Mouse (Mus musculus) kidney, adult 8-10 months (tissue): ENCODE measurements around the gene Lhx4.

Source experiments
- DNase-seq, 2 experiments: peaks; one replicate each; pipeline ENCODE4 v3.0.0; 2022

Lhx4 gene

GRCm38 (mm10) chr1:155742411-155743363, 8.8 kb downstream of the Lhx4 start:
- no peak for DNase-seq

DNA sequence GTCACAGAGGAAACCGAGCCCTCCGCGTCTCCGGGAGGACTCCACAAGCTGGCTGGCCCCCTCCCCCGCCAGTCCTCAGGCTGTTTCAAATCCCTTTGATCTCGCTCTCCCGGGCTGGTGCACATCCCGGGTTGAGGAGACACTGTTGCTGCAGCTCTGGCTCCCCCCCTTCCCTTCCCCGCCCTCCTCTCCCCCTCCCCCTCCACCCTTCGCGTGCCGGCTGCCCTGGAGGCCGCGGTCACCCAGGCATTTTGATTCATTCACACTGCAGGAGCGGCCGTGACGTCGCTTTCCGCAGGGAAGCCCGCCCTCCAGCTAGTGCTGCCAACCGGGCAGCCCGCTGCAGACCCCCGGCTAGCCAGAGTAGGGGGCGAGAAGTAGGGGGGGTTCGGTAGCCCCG, 9.5 kb downstream of the Lhx4 start:
- DNase-seq, result no peak

DNA sequence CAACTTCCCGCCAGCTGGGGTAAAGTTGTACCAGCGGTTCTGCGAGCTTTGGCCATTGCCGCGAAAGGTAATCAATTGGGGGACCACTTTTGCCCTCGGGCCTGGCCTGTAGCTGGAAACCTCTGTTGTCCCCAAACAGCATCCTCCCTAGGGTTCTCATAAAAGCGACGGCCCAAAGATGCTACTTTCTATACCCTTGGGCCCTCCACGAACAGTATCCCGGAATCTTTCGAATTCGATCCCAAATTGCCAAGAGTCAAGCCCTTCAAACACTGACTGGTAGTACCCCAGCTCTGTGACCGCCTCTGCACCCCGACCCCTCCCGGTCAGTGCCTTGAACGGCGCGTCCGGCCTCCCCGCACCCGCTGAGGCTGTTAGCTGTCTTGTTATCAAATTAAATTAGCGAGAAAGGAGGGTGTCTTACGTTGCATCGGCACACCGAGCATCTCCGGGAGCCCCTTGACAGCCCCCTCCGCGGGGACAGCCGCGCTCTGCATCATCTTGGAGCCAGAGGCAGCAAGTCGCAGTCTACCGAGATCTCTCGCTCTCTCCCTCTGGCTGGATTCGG, 10.0 kb downstream of the Lhx4 start:
- no peak for DNase-seq

- peak; percentile 19 to 28 for DNase-seq
Observed at GRCm38 (mm10) chr1:155740622-155741377, 10.7 kb downstream of the Lhx4 start.

- DNase-seq, result no peak
Observed at GRCm38 (mm10) chr1:155737809-155738383, 13.6 kb downstream of the Lhx4 start.

- no peak for DNase-seq
Observed at GRCm38 (mm10) chr1:155737017-155737808, 14.3 kb downstream of the Lhx4 start.

DNA sequence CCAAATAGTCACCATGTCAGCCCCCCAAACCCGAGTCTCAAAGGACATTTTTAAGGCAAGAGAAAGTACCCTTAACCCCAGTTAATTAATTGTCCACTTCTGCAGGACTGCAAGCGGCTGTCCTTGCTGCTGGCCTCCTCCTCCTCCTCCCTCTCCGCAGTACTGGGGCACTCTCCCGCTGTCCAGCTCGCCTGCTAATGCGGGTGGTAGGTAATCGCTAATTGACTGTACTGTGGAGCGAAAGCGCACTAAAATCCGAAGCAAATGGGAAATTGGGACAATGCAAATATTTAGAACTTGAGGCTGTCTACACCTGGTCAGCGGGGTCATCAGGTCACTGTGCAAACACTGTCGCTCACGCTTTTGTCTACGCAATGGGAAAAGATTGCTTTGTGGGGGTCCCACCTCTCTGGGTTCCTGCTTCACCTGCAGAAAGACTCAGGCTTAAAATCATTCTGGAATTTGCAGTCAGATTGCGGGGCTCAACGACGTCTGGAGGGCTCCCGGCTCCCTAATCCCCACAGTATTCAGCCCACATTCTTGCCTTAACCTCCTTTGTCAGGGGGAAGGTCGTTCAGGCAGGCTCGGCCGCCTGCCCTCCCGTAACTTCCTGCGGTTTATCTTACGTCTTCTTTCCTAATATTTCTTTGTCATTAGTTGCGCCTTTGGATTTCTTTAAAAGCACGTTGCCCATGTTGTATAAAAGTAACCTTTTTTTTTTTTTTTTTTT, 15.2 kb downstream of the Lhx4 start:
- DNase-seq, result no peak

DNA sequence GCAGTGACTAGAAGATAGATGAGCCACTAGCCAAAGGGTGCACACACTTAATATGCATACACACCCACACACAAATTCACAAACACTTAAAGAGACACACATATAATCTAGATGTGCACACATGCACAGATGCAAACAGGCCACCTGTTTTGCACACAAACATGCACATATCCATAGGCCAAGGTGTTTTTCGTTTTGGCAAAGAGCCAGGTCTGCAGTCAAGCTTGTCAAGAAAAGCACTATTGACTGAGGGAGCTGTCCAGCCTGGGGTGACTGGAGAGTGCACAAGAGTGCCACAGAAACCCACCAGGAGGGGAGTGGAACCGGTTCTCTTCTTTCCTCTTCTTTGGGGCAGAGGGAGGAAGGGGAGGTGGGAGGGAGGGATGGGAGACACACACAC, 20.3 kb downstream of the Lhx4 start:
- DNase-seq, result no peak

- DNase-seq, result no peak
Observed at GRCm38 (mm10) chr1:155729113-155729795, 22.2 kb downstream of the Lhx4 start.

- DNase-seq, result no peak
Observed at GRCm38 (mm10) chr1:155727830-155728229, 23.7 kb downstream of the Lhx4 start.

DNA sequence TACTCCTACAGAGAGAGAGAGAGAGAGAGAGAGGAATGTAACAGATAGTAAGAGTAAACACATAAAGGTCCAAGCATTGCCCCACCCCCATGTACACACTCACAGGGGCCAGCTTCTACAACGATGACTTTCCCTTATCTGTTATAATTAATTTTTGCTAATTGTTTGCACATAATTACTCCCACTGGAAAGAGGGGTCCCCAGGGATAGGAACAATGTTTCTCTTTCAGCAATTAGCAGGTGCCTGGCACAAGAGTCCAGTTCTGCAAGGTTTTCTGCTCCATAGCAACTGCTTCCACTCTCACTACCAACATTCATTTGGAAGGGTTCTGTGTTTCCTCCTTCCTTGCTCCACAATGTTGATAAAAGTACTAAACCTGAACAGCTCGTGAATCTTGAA, 25.6 kb downstream of the Lhx4 start:
- DNase-seq, result no peak

DNA sequence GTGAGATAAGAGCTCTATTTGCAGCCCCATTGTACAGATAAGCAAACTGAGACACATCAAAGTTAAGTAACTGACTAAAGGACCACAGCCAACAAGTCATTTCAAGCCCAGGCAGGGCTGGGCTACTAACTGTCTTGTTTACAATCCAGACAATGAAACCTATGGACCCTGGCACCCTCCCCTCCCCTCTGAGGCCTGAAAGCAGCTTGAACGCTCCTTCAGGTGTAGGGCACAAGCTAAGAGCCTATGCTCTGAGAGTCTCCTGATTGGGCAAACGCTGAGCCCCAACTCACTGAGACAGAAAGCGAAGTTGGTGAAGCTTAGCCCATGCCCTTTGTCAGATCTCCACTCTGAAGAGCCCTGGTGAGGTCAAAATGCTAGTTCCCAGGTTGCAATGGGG, 27.2 kb downstream of the Lhx4 start:
- DNase-seq, result no peak

DNA sequence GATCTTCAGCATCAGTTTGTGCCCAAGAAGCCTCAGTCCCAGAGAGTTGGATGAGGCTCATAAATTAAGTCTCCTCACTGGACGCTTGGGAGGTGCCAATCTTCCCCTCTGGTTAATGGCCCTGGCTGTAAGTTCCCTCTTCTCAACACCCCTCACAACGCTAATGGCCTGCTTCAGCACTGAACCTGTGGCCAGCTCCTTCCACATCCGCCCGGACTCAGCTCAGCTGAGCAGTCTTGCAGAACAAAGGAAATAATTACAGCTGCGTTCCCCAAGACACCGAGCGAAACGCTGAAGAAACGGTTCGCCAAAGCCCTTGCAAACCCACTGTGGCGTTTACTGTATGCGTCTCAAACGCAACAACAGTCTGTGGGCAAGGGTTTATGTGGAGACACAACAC, 29.3 kb downstream of the Lhx4 start:
- DNase-seq, result peak; percentile 20 to 36

GRCm38 (mm10) chr1:155721443-155721842, 30.0 kb downstream of the Lhx4 start:
- DNase-seq, result peak in 1 of 2 experiments; percentile 45

- DNase-seq, result no peak
Observed at GRCm38 (mm10) chr1:155720006-155720405, 31.5 kb downstream of the Lhx4 start.

GRCm38 (mm10) chr1:155718851-155719250, 32.6 kb downstream of the Lhx4 start:
- DNase-seq, result no peak

GRCm38 (mm10) chr1:155717301-155717700, 34.2 kb downstream of the Lhx4 start:
- DNase-seq, result no peak

GRCm38 (mm10) chr1:155715366-155715765, 36.1 kb downstream of the Lhx4 start:
- no peak for DNase-seq

- DNase-seq, result no peak
Observed at GRCm38 (mm10) chr1:155713306-155713705, 38.2 kb downstream of the Lhx4 start.

DNA sequence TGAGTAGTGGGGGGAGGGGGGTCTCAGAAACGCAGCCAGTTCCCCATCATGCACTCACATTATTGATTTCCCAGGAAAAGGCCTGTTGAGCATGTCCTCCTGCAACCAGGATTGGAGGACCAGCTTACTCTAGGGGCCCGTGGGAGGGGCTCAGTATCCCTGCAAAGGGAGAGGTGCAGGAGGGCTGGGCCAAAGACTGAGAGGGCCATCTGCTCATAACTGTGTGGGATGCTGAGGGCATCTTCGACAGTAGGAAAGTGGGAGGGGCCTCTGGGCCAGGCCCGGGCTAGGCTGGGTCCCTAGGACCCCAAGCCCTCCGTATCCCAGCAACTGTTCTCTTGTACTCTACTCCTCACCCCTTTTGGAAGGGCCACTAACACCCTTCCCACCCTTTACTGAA, 47.3 kb downstream of the Lhx4 start:
- no peak for DNase-seq

- DNase-seq, result no peak
Observed at GRCm38 (mm10) chr1:155703191-155703680, 48.2 kb downstream of the Lhx4 start.
